Mouse (Mus musculus) testis, adult 2 months (tissue): ENCODE measurements around the gene Ch25h. TPM values are rescaled to one million over a fixed set of nuclear protein-coding genes. Genes with fewer than 3 reads are reported as not detected.

ENCODE experiments used
- H3K27ac ChIP-seq: fragments of 200-500 bp; 2 replicates; pipeline ENCODE4 v1.5.1; 2012; ENCODE audit warnings: low read depth, low read length; ENCODE audit not compliant: control insufficient read depth, insufficient read depth
- H3K27me3 ChIP-seq: fragments of 200-500 bp; 2 replicates; pipeline ENCODE4 v1.6.1; 2012; ENCODE audit warnings: mild to moderate bottlenecking, low read length, moderate library complexity; ENCODE audit not compliant: control insufficient read depth, insufficient read depth
- H3K36me3 ChIP-seq: fragments of 200-500 bp; 2 replicates; pipeline ENCODE4 v1.6.1; 2012; ENCODE audit warnings: mild to moderate bottlenecking, low read length; ENCODE audit not compliant: control insufficient read depth, insufficient read depth
- H3K4me1 ChIP-seq: fragments of 200-500 bp; 2 replicates; pipeline ENCODE4 v1.6.1; 2012; ENCODE audit warnings: low read length; ENCODE audit not compliant: control insufficient read depth, insufficient read depth
- H3K4me3 ChIP-seq: fragments of 200-500 bp; 2 replicates; pipeline ENCODE4 v1.5.1; 2012; ENCODE audit warnings: low read depth, mild to moderate bottlenecking, low read length, moderate library complexity, mixed read lengths; ENCODE audit not compliant: control insufficient read depth
- CTCF ChIP-seq: fragments of 200-500 bp; IDR thresholded peaks from 2 replicates; pipeline ENCODE4 v1.5.1; 2012; ENCODE audit warnings: low read depth, mild to moderate bottlenecking, inconsistent platforms, low read length, moderate library complexity; ENCODE audit not compliant: control insufficient read depth, insufficient read depth, insufficient replicate concordance
- POLR2A ChIP-seq: fragments of 200-500 bp; IDR thresholded peaks from 2 replicates; pipeline ENCODE4 v1.6.1; 2012; ENCODE audit warnings: low read depth, mild to moderate bottlenecking, inconsistent platforms, low read length, moderate library complexity; ENCODE audit not compliant: control insufficient read depth
- polyA plus RNA-seq: library from polyadenylated mRNA; depleted of rRNA; stranded (reverse); fragments of >200 nt; gene quantifications from 2 replicates; pipeline ENCODE4 v1.2.3, GENCODE M21; 2012

Ch25h gene
- polyA plus RNA-seq, 1 experiment = 0.35 TPM

DNA sequence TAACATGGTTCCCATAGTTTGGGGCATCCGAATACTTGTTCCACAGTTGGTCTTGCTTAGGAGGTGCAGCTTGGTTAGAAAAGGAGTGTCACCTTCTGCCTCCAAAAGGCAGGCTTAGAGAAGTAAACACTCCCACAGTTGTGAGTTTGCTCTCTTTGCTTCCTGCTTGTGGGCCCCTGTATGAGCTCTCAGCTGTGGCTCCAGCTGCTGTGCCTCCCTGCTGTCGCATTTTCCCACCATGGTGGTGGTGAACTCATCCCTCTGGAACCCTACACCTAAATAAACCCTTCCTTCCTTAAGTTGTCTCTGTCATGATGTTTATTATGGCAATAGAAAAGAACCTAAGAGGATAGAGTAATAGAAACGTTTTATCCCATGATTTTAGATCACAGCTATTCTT, 6.2 kb downstream of the Ch25h start:
- H3K27me3 ChIP-seq = no peaks in the 10 kb centered on the region
- TF ChIP-seq CTCF (no peak), POLR2A (no peak)
- H3K27ac ChIP-seq = no peak overlapping the region
- H3K4me1 ChIP-seq = no peaks in the 10 kb centered on the region
- H3K4me3 ChIP-seq = no peak overlapping the region
- no peaks in the 10 kb centered on the region for H3K36me3 ChIP-seq

- Histone ChIP-seq H3K27me3 (no peaks in the 10 kb centered on the region), H3K4me1 (no peaks in the 10 kb centered on the region), H3K36me3 (no peaks in the 10 kb centered on the region), H3K4me3 (no peak overlapping the region), H3K27ac (no peak overlapping the region)
- TF ChIP-seq POLR2A (no peak), CTCF (no peak)
Measured at GRCm38 (mm10) chr19:34468216-34468615, 6.7 kb downstream of the Ch25h start.

DNA sequence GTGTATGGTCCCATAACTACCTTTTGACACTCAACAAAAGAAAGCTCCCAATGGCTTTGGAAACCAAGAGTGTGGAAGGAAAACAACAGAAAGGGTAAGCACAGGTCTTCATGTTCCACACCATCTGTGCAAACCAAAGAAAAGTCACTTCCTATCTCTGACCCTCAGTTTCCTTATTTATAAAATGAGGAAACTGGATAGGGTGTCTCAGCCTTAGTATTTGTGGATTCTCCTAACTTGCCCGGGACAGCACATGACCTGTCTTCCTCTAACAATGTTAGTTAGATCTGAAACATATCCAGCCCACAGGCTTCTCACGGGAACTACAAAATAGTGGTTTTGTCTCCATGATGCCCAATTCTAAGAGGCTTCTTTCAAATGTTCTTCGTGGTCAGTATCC, 10.5 kb downstream of the Ch25h start:
- no peak for TF ChIP-seq CTCF
- Histone ChIP-seq H3K4me3 (no peak overlapping the region), H3K36me3 (no peaks in the 10 kb centered on the region), H3K27ac (no peak overlapping the region), H3K4me1 (no peaks in the 10 kb centered on the region), H3K27me3 (no peaks in the 10 kb centered on the region)

DNA sequence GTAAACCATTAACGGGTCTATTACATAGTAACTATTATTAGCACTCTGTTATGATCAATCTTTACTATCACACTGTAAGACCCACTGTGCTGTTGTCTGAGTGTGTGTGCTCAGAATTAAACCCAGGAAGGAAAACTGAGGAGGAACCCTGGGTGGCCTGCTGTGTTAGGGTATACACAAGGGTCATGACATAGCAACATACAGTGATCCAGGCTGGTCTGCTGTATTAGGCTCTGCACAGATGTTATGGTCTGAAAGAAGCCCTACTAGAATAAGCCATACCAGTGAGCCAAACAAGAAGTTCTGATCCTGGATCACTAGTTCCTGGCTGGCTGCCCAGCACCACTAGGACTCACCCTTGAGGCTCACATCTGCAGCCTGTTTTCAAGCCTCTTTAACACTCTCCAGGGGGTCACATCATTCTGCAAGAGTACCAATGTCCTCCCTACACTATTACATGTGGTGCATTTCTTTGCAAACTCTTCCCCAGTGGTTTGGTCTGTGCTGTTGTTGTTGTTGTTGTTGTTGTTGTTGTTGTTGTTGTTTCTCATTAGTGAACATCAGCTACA, 13.4 kb downstream of the Ch25h start:
- Histone ChIP-seq H3K4me3 (no peak overlapping the region), H3K36me3 (no peaks in the 10 kb centered on the region), H3K4me1 (no peaks in the 10 kb centered on the region), H3K27ac (no peak overlapping the region), H3K27me3 (no peaks in the 10 kb centered on the region)
- no peak for TF ChIP-seq POLR2A
- TF ChIP-seq CTCF = no peak

- Histone ChIP-seq H3K36me3 (no peaks in the 10 kb centered on the region), H3K27me3 (no peaks in the 10 kb centered on the region), H3K4me3 (no peak overlapping the region), H3K4me1 (no peaks in the 10 kb centered on the region), H3K27ac (no peak overlapping the region)
- TF ChIP-seq CTCF (no peak), POLR2A (no peak)
Measured at GRCm38 (mm10) chr19:34450784-34451370, 24.1 kb downstream of the Ch25h start.

- no peak overlapping the region for H3K27ac ChIP-seq
- no peaks in the 10 kb centered on the region for H3K36me3 ChIP-seq
- no peak for TF ChIP-seq CTCF
- no peak for TF ChIP-seq POLR2A
- no peaks in the 10 kb centered on the region for H3K4me1 ChIP-seq
- no peak overlapping the region for H3K4me3 ChIP-seq
- H3K27me3 ChIP-seq = no peaks in the 10 kb centered on the region
Measured at GRCm38 (mm10) chr19:34448851-34449250, 26.1 kb downstream of the Ch25h start.

DNA sequence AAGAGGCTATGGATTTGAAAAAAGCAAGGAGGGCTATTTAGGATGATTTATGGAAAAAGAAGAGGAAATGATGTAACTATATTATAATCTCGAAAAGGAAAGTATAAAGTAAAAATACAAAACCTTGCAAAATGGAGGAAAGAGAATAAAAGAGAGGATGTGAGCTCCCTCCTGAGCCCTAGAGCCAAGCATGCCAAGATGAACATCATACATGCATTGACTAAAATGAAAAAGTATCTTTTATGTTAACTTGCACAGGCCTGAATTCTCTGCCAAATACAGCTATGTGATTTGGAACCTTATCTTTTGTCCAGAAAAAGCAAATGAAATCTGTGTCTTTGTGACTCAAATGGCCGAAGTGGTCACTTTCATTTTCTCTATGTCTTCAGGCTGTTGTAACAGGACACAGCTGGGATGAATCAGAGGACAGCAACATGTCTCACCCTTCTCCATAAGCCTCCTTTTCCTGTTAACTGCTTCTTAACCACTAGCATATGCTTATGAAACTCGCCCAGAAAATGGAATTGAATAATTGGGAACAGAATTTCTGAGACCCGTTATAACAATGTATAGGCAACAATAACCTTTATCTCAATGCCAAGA, 29.5 kb downstream of the Ch25h start:
- Histone ChIP-seq H3K27ac (no peak overlapping the region), H3K4me1 (no peaks in the 10 kb centered on the region), H3K36me3 (no peaks in the 10 kb centered on the region), H3K4me3 (no peak overlapping the region), H3K27me3 (no peaks in the 10 kb centered on the region)
- TF ChIP-seq POLR2A (no peak), CTCF (no peak)

DNA sequence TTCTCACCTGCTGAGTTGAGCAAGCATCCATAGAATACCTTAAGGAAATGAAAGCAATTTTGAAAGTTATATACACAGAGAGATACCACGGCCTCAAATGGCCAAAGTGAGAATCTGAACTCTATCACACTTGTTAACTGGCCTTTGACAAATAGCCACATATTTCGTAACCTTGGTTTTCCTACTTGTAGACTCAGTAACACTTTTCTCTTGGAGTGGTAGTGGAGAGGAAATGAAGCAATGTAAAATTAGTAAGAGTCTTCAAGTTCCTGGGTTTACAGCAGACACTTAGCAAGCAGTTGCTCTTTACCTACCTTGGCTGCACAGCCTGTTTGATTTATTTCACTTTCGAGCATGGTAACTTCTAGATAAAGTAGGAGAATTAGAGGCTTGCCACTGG, 30.2 kb downstream of the Ch25h start:
- Histone ChIP-seq H3K27me3 (no peaks in the 10 kb centered on the region), H3K36me3 (no peaks in the 10 kb centered on the region), H3K4me3 (no peak overlapping the region), H3K4me1 (no peaks in the 10 kb centered on the region), H3K27ac (no peak overlapping the region)
- TF ChIP-seq CTCF (no peak), POLR2A (no peak)
